Mouse (Mus musculus) central nervous system, embryonic 11.5 days (tissue): ENCODE data around the gene Cib2. TPM values are rescaled to one million over a fixed set of nuclear protein-coding genes. Genes with fewer than 3 reads are reported as not detected.

Source experiments
- polyA plus RNA-seq: library from polyadenylated mRNA; depleted of rRNA; stranded (reverse); fragments of >200 nt; gene quantifications from 2 replicates; pipeline ENCODE4 v1.2.3, GENCODE M21; 2012; rRNA removed

The Cib2 gene
- polyA plus RNA-seq, result 10.8 and 13.6 TPM in 2 replicates

GRCm38 (mm10) chr9:54559771-54560471 lies at the start of gene Cib2:
TSS of gene Cib2 (minus strand) at chr9:54560218.

GRCm38 (mm10) chr9:54586199-54587061 lies 26.4 kb upstream of the Cib2 start, which contains the start of gene Idh3a:
TSS of gene Idh3a (plus strand) at chr9:54586334.

GRCm38 (mm10) chr9:54538684-54539083 lies 21.3 kb downstream of the Cib2 start, which contains the start of gene Sh2d7:
TSS of gene Sh2d7 (plus strand) at chr9:54538984.

GRCm38 (mm10) chr9:54501453-54502110 lies 58.4 kb downstream of the Cib2 start, which contains the start of gene Dmxl2:
TSS of gene Dmxl2 (minus strand) at chr9:54501626.

Other genes with a start within 250 kb of the Cib2 start
- gene Dmxl2, start 58.6 kb downstream of the Cib2 start, polyA plus RNA-seq, result 16.1 and 19.6 TPM in 2 replicates
- not detected in 2 replicates for gene Sh2d7, start 21.2 kb downstream of the Cib2 start, polyA plus RNA-seq
- gene Idh3a, start 26.1 kb upstream of the Cib2 start, polyA plus RNA-seq, result 42.1 and 60.0 TPM in 2 replicates
- gene Acsbg1, start 101.7 kb upstream of the Cib2 start, polyA plus RNA-seq, result 5.6 and 6.5 TPM in 2 replicates
- 4.1 and 4.6 TPM in 2 replicates for gene Dnaja4, start 138.7 kb upstream of the Cib2 start, polyA plus RNA-seq
- gene Wdr61, start 174.3 kb upstream of the Cib2 start, polyA plus RNA-seq, result 83.8 and 105 TPM in 2 replicates
- 707 and 862 TPM in 2 replicates for gene Crabp1, start 204.5 kb upstream of the Cib2 start, polyA plus RNA-seq